Mouse (Mus musculus) heart, postnatal 0 days (tissue): Measurements from ENCODE around the gene Plekhh1.
A peak's percentile ranks its signal among the peaks of the same experiment; 100 is the strongest.

Experiments
- CTCF ChIP-seq: IDR thresholded peaks from 2 replicates; pipeline ENCODE4 v1.5.1; 2016; ENCODE audit warnings: antibody characterized with exemption, control low read depth, low read depth
- EP300 ChIP-seq: IDR thresholded peaks from 2 replicates; pipeline ENCODE4 v1.6.1; 2016; ENCODE audit warnings: antibody characterized with exemption, low read depth

GRCm38 (mm10) chr12:79048898-79049297 lies 19.9 kb downstream of the Plekhh1 start:
- no peak for TF ChIP-seq CTCF
- TF ChIP-seq EP300, result peak; percentile 98
